Mouse (Mus musculus): Measurements from ENCODE around the gene Tcf12. TPM values are rescaled to one million over a fixed set of nuclear protein-coding genes. Genes with fewer than 3 reads are reported as not detected.

Gene Tcf12
- 10 to 100 TPM; 50.5 to 54.0 TPM for total RNA-seq (2021)
- long read RNA-seq, experiment 1, full-length matches to known transcripts, result 9 of 17 reads
- long read RNA-seq, experiment 1, partial matches to known transcripts, result 3 of 17 reads
- long read RNA-seq, experiment 1, other reads (novel, unspliced or antisense), result 5 of 17 reads
- long read RNA-seq, experiment 2, full-length matches to known transcripts, result 6 of 13 reads
- long read RNA-seq, experiment 2, partial matches to known transcripts, result 1 of 13 reads
- long read RNA-seq, experiment 2, other reads (novel, unspliced or antisense), result 6 of 13 reads

GRCm38 (mm10) chr9:72111622-72112550 is at the start of gene Tcf12:
Tcf12 (minus strand) TSS chr9:72111871.
- intact Hi-C loops (cut with DNase I), result loop anchor here (1.0 to 5.0 kb wide), 5 partner anchors 21 to 280 kb away; no protein-coding TSS in a partner anchor
- DNase-seq, result peak; percentile 90 to 91

DNA sequence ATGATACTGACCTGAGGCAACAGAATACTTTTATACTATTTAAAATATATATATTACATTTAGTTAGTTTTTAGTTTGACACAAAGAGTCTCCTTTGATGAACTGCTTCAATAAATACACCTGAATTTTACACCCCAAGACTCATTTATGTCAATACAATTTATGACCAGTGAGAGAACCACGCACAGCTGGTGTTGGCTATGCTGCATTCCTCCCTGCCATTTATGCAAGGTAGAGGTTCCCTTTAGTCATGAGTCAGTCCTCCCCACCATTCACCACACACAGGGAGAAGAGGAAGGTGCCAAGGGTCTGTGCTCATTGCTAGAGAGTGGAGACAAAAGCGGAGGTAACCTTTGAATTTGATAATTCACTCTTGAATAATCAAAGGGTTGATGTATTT is 46.7 kb upstream of the Tcf12 start:
- no peak for DNase-seq
- intact Hi-C loops (cut with DNase I), result no loop called here

DNA sequence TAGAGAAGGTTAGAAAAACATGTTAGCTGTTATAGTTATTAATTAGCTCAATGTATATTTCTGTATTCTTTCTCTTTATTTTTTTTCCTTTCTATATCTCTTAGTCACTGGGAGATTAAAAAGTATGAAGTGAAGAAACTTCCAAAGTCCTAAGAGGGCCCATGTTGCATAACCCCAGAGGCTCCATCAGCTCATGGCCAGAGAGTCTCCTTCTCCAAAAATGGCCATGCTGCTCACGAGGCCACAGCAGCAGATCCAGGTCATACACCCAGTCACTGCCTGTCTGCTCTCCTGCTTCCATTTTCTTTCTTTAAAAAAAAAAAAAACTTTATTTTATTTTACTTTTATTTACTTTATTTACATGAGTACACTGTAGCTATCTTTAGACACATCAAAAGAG is 45.4 kb upstream of the Tcf12 start:
- no peak for DNase-seq
- intact Hi-C loops (cut with DNase I), result no loop called here

GRCm38 (mm10) chr9:72155250-72156138 is 43.8 kb upstream of the Tcf12 start:
- intact Hi-C loops (cut with DNase I), result no loop called here
- DNase-seq, result no peak

GRCm38 (mm10) chr9:72144148-72144547 is 32.5 kb upstream of the Tcf12 start:
- DNase-seq, result no peak

DNA sequence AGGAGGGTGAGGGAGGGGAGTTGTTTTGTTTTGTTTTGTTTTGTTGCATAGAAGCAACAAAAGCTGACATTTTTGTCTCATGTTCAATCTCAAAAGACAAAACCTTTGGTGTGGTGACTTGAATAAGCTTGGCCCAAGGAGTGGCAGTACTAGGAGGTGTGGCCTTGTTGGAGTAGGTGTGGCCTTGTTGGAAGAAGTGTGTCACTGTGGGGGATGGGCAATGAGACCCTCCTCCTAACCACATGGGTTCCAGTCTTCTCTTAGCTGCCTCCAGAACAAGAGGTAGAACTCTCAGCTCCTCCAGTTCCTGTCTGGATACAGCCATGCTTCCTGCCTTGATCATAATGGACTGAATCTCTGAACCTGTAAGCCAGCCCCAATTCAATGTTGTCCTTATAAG is 26.2 kb upstream of the Tcf12 start:
- intact Hi-C loops (cut with DNase I), result loop anchor here (5.0 kb wide), 1 partner anchor 39 kb away; no protein-coding TSS in a partner anchor

More at GRCm38 (mm10) chr9:72144148-72144547, 32.5 kb upstream of the Tcf12 start:
- intact Hi-C loops (cut with DNase I), result no loop called here

GRCm38 (mm10) chr9:72133772-72134245 is 22.1 kb upstream of the Tcf12 start:
- DNase-seq, result no peak
- intact Hi-C loops (cut with DNase I), result loop anchor here (1.0 to 2.0 kb wide), 3 partner anchors 23 to 308 kb away; partner anchors contain the start of gene Tcf12

More for the DNA sequence above, 26.2 kb upstream of the Tcf12 start:
- DNase-seq, result no peak

DNA sequence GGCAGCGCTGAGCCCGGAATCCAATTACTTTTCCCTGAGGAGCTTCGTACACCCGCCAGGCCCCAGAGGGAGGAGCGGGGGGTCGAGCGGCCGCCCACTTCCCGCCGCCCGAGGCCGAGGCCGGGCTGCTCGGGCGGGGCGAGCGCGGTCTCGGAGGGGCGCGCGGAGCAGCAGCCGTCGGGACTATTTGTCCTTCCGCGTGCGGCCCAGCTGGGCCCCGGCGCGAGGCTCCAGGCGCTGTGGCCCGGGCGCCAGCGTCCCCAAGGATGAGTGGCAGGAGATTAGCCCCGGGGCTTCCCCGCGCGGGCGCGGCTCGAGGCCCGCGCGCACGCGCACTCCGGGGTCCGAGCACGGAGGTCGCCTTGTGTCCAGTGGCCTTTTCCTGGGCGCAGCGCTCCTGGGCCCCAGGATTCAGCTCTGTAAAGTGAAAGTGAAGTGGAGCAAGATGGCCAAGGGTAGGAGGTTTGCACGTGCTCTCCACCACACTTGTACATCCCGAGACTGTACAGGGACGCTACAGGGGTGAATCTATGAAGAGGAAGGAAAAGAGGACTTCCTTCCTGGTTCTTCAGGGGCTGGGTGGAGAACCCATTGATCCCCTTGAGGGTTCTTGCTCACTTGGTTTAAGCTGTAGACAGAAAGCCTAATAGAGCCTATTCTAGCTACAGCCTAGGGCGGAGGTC is 21.6 kb upstream of the Tcf12 start:
- peak; percentile 93 for DNase-seq
- intact Hi-C loops (cut with DNase I), result loop anchor here (1.0 to 2.0 kb wide), 3 partner anchors 22 to 307 kb away; partner anchors contain the start of gene Tcf12

DNA sequence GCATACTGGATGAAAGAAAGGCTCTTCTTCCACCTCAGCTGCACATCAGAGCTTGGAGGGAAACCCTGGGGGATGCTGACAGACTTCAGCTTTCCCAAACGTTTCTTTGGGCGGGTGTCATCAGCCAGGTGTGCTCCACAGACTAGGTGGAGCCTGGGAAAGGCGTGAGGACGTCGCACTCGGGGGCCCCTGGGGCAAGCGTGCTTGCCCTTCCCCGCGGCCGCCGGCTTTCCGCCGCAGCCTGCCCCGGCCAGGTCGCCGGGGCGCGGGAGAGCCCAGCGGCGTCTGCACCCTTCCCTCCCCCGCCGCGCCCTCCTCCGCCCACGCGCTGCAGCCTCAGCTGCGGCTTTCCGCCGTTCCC is 21.0 kb upstream of the Tcf12 start:
- no peak for DNase-seq
- intact Hi-C loops (cut with DNase I), result loop anchor here (1.0 to 2.0 kb wide), 3 partner anchors 21 to 306 kb away; partner anchors contain the start of gene Tcf12

GRCm38 (mm10) chr9:72129884-72130283 is 18.2 kb upstream of the Tcf12 start:
- no peak for DNase-seq
- intact Hi-C loops (cut with DNase I), result no loop called here

GRCm38 (mm10) chr9:72125442-72125841 is 13.8 kb upstream of the Tcf12 start:
- no peak for DNase-seq
- intact Hi-C loops (cut with DNase I), result no loop called here

DNA sequence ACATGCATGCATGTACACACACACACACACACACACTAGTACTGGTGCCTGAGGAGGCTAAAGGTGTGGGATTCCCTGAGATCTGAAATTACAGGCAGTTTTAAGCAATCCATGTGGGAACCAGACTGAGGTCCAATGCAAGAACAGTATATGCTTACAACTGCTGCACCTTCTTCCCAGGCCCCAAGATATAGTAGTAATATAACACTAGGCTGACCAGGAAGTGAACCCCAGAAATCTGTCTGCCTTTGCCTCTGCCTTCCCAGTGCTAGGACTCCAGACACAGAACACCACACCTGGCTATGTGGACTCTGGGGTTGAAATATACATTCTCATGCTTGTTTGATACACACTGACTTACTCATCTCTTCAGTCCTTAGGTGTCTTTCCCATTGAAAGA is 6.8 kb upstream of the Tcf12 start:
- intact Hi-C loops (cut with DNase I), result no loop called here
- no peak for DNase-seq

- intact Hi-C loops (cut with DNase I), result loop anchor here (1.0 to 5.0 kb wide), 5 partner anchors 22 to 279 kb away; no protein-coding TSS in a partner anchor
- peak; percentile 59 to 73 for DNase-seq
These were observed 558 bp downstream of the Tcf12 start for GRCm38 (mm10) chr9:72111004-72111621.

GRCm38 (mm10) chr9:72110627-72111003 is 1.1 kb downstream of the Tcf12 start:
- DNase-seq, result peak in 1 of 2 experiments; percentile 45
- intact Hi-C loops (cut with DNase I), result loop anchor here (1.0 to 5.0 kb wide), 5 partner anchors 23 to 278 kb away; no protein-coding TSS in a partner anchor

- intact Hi-C loops (cut with DNase I), result no loop called here
- no peak for DNase-seq
These were observed 8.2 kb downstream of the Tcf12 start for GRCm38 (mm10) chr9:72103471-72103870.

- intact Hi-C loops (cut with DNase I), result no loop called here
These were observed 11.6 kb downstream of the Tcf12 start for GRCm38 (mm10) chr9:72099945-72100685.

DNA sequence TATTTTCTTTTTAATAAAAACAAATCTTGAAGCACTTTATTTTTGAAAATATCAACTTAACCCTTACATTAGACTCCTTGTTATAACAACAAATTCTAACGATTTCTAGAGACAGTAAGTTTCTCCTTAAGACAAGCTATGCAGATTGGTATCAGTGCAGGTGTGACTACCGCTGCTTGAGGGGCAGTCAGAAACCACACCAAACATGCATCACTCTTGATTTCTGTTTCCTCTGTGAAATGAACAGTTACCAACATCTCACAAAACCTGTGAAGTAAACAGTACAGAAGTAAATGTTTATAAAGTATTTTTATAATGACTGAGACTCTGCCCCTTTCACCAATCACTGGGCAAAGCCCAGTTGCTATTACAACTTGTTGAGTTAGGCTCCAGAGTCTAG is 13.6 kb downstream of the Tcf12 start:
- no peak for DNase-seq
- intact Hi-C loops (cut with DNase I), result no loop called here

More at GRCm38 (mm10) chr9:72099945-72100685, 11.6 kb downstream of the Tcf12 start:
- no peak for DNase-seq

- intact Hi-C loops (cut with DNase I), result no loop called here
- no peak for DNase-seq
These were observed 14.6 kb downstream of the Tcf12 start for GRCm38 (mm10) chr9:72097083-72097482.
